Mouse (Mus musculus): ENCODE results near the gene Gm20605. TPM values are rescaled to one million over a fixed set of nuclear protein-coding genes. Genes with fewer than 3 reads are reported as not detected.

Gene Gm20605
- polyA plus RNA-seq, 1 experiment from 2014 or later = 8.7 TPM

- H3K9me3 ChIP-seq (ENCODE audit: control insufficient read depth, low read length) = no peaks in the 10 kb centered on the region
- no peak for ATAC-seq
- no peak overlapping the region for H3K27ac ChIP-seq (ENCODE audit: low read length)
- 81% methylated on average over 6 of the region's 6 CpGs for WGBS
- H3K4me2 ChIP-seq (ENCODE audit: low read length) = no peak overlapping the region
- no peak overlapping the region for H3K9ac ChIP-seq (replicated peaks; ENCODE audit: low read depth, low read length)
- no peaks in the 10 kb centered on the region for H3K27me3 ChIP-seq (replicated peaks; ENCODE audit: control insufficient read depth, insufficient read depth, low read length)
- peaks cover 22% of the 10 kb centered on the region for H3K4me1 ChIP-seq (replicated peaks; ENCODE audit: control insufficient read depth, insufficient read depth, low read length)
- no peaks in the 10 kb centered on the region for H3K36me3 ChIP-seq (ENCODE audit: control insufficient read depth, insufficient read depth)
- no peak overlapping the region for H3K4me3 ChIP-seq (replicated peaks; ENCODE audit: low read length)
Measured at GRCm38 (mm10) chr5:137686127-137686790, 57.3 kb downstream of the Gm20605 start.

GRCm38 (mm10) chr5:137689974-137690373 lies 61.0 kb downstream of the Gm20605 start:
- no peaks in the 10 kb centered on the region for H3K9me3 ChIP-seq (ENCODE audit: control insufficient read depth, low read length)
- H3K4me1 ChIP-seq (replicated peaks; ENCODE audit: control insufficient read depth, insufficient read depth, low read length) = 0 out of 2 replicates have a peak, but pooled peaks cover 2% of the 10 kb centered on the region
- no peaks in the 10 kb centered on the region for H3K27me3 ChIP-seq (replicated peaks; ENCODE audit: control insufficient read depth, insufficient read depth, low read length)
- no peaks in the 10 kb centered on the region for H3K36me3 ChIP-seq (ENCODE audit: control insufficient read depth, insufficient read depth)
- H3K4me2 ChIP-seq (ENCODE audit: low read length) = no peak overlapping the region
- no peak overlapping the region for H3K27ac ChIP-seq (ENCODE audit: low read length)
- ATAC-seq = no peak
- no peak overlapping the region for H3K4me3 ChIP-seq (replicated peaks; ENCODE audit: low read length)
- 89% methylated on average over 3 of the region's 3 CpGs for WGBS
- no peak overlapping the region for H3K9ac ChIP-seq (replicated peaks; ENCODE audit: low read depth, low read length)

GRCm38 (mm10) chr5:137690531-137690930 lies 61.6 kb downstream of the Gm20605 start:
- Histone ChIP-seq H3K27me3 (replicated peaks; ENCODE audit: control insufficient read depth, insufficient read depth, low read length) (no peaks in the 10 kb centered on the region), H3K4me2 (ENCODE audit: low read length) (no peak overlapping the region), H3K9ac (replicated peaks; ENCODE audit: low read depth, low read length) (no peak overlapping the region), H3K4me1 (replicated peaks; ENCODE audit: control insufficient read depth, insufficient read depth, low read length) (no peaks in the 10 kb centered on the region), H3K36me3 (ENCODE audit: control insufficient read depth, insufficient read depth) (no peaks in the 10 kb centered on the region), H3K27ac (ENCODE audit: low read length) (no peak overlapping the region), H3K9me3 (ENCODE audit: control insufficient read depth, low read length) (no peaks in the 10 kb centered on the region), H3K4me3 (replicated peaks; ENCODE audit: low read length) (no peak overlapping the region)
- ATAC-seq = no peak
- WGBS = 74% methylated on average over 9 of the region's 9 CpGs

- no peaks in the 10 kb centered on the region for H3K36me3 ChIP-seq (ENCODE audit: control insufficient read depth, insufficient read depth)
- no peak for ATAC-seq
Measured at GRCm38 (mm10) chr5:137691881-137692280, 62.9 kb downstream of the Gm20605 start.

More at GRCm38 (mm10) chr5:137691881-137692280, 62.9 kb downstream of the Gm20605 start:
- Histone ChIP-seq H3K27me3 (replicated peaks; ENCODE audit: control insufficient read depth, insufficient read depth, low read length) (no peaks in the 10 kb centered on the region), H3K4me3 (replicated peaks; ENCODE audit: low read length) (no peak overlapping the region), H3K27ac (ENCODE audit: low read length) (no peak overlapping the region), H3K9ac (replicated peaks; ENCODE audit: low read depth, low read length) (no peak overlapping the region), H3K4me1 (replicated peaks; ENCODE audit: control insufficient read depth, insufficient read depth, low read length) (no peaks in the 10 kb centered on the region), H3K4me2 (ENCODE audit: low read length) (no peak overlapping the region), H3K9me3 (ENCODE audit: control insufficient read depth, low read length) (no peaks in the 10 kb centered on the region)
- WGBS = 71% methylated on average over 1 of the region's 1 CpGs

Other genes with a start within 250 kb of the Gm20605 start
- 0.05 and 0.15 TPM in 2 replicates for gene Zan, start 152.1 kb upstream of the Gm20605 start, polyA plus RNA-seq (2015; fragmentation: Nextera tagmentation; extraction: Ambion mirVana)
- 66.8 and 74.7 TPM in 2 replicates for gene Pop7, start 126.7 kb upstream of the Gm20605 start, polyA plus RNA-seq (2015; fragmentation: Nextera tagmentation; extraction: Ambion mirVana)
- 16.5 and 20.2 TPM in 2 replicates for gene Gigyf1, start 110.6 kb upstream of the Gm20605 start, polyA plus RNA-seq (2015; fragmentation: Nextera tagmentation; extraction: Ambion mirVana)
- gene Epo, start 95.9 kb upstream of the Gm20605 start, polyA plus RNA-seq (2015; fragmentation: Nextera tagmentation; extraction: Ambion mirVana) = not detected in 2 replicates
- gene Gnb2, start 95.7 kb upstream of the Gm20605 start, polyA plus RNA-seq (2015; fragmentation: Nextera tagmentation; extraction: Ambion mirVana) = 498 and 517 TPM in 2 replicates
- gene Actl6b, start 75.7 kb upstream of the Gm20605 start, polyA plus RNA-seq (2015; fragmentation: Nextera tagmentation; extraction: Ambion mirVana) = 254 and 298 TPM in 2 replicates
- 2.3 and 3.1 TPM in 2 replicates for gene Tfr2, start 59.3 kb upstream of the Gm20605 start, polyA plus RNA-seq (2015; fragmentation: Nextera tagmentation; extraction: Ambion mirVana)
- gene Mospd3, start 28.1 kb upstream of the Gm20605 start, polyA plus RNA-seq (2015; fragmentation: Nextera tagmentation; extraction: Ambion mirVana) = 43.5 and 43.7 TPM in 2 replicates
- 10.6 and 18.3 TPM in 2 replicates for gene Pcolce, start 15.4 kb upstream of the Gm20605 start, polyA plus RNA-seq (2015; fragmentation: Nextera tagmentation; extraction: Ambion mirVana)
- gene Fbxo24, start 173 bp upstream of the Gm20605 start, polyA plus RNA-seq (2015; fragmentation: Nextera tagmentation; extraction: Ambion mirVana) = 0.23 and 0.25 TPM in 2 replicates
- gene Lrch4, start 54 bp upstream of the Gm20605 start, polyA plus RNA-seq (2015; fragmentation: Nextera tagmentation; extraction: Ambion mirVana) = 19.1 and 19.3 TPM in 2 replicates
- 5.2 and 10.4 TPM in 2 replicates for gene Sap25, start 12.2 kb downstream of the Gm20605 start, polyA plus RNA-seq (2015; fragmentation: Nextera tagmentation; extraction: Ambion mirVana)
- gene Irs3, start 16.5 kb downstream of the Gm20605 start, polyA plus RNA-seq (2015; fragmentation: Nextera tagmentation; extraction: Ambion mirVana) = 0.09 TPM in 1 of 2 replicates, not detected in the other
- gene Agfg2, start 55.6 kb downstream of the Gm20605 start, polyA plus RNA-seq (2015; fragmentation: Nextera tagmentation; extraction: Ambion mirVana) = 19.4 and 21.2 TPM in 2 replicates
- 52.3 and 59.8 TPM in 2 replicates for gene Nyap1, start 112.4 kb downstream of the Gm20605 start, polyA plus RNA-seq (2015; fragmentation: Nextera tagmentation; extraction: Ambion mirVana)
- 69.1 and 72.2 TPM in 2 replicates for gene Tsc22d4, start 116.6 kb downstream of the Gm20605 start, polyA plus RNA-seq (2015; fragmentation: Nextera tagmentation; extraction: Ambion mirVana)
- gene Ppp1r35, start 149.7 kb downstream of the Gm20605 start, polyA plus RNA-seq (2015; fragmentation: Nextera tagmentation; extraction: Ambion mirVana) = 28.7 and 34.4 TPM in 2 replicates
- gene Mepce, start 158.5 kb downstream of the Gm20605 start, polyA plus RNA-seq (2015; fragmentation: Nextera tagmentation; extraction: Ambion mirVana) = 10.2 and 11.9 TPM in 2 replicates
- 11.1 and 11.2 TPM in 2 replicates for gene Zcwpw1, start 158.6 kb downstream of the Gm20605 start, polyA plus RNA-seq (2015; fragmentation: Nextera tagmentation; extraction: Ambion mirVana)
- not detected in 2 replicates for gene Pilra, start 207.1 kb downstream of the Gm20605 start, polyA plus RNA-seq (2015; fragmentation: Nextera tagmentation; extraction: Ambion mirVana)
- not detected in 2 replicates for gene Pilrb1, start 228.9 kb downstream of the Gm20605 start, polyA plus RNA-seq (2015; fragmentation: Nextera tagmentation; extraction: Ambion mirVana)
- not detected in 2 replicates for gene Pilrb2, start 242.6 kb downstream of the Gm20605 start, polyA plus RNA-seq (2015; fragmentation: Nextera tagmentation; extraction: Ambion mirVana)

Measured in forebrain, embryonic 16.5 days (tissue).